Mouse (Mus musculus) liver, embryonic 14.5 days (tissue): ENCODE measurements around the gene Tspan31. TPM values are rescaled to one million over a fixed set of nuclear protein-coding genes. Genes with fewer than 3 reads are reported as not detected.

Source experiments
- ATAC-seq: fragments of 200-750 bp; cut with Nextera tagmentation; 2 replicates; pipeline ENCODE4 v1.8.0; 2017; ENCODE audit warnings: moderate number of reproducible peaks, mild to moderate bottlenecking, moderate library complexity; ENCODE audit not compliant: insufficient read depth
- DNase-seq, 3 experiments: peaks; one replicate each; pipeline ENCODE4 v3.0.0-alpha.2; 2012 to 2013; ENCODE audit warnings: low read depth in 3 of 3, low spot score in 3 of 3
- H3K27ac ChIP-seq: fragments of 300-500 bp; sonication (generic); 2 replicates; pipeline ENCODE4 v1.5.1; 2014; ENCODE audit warnings: moderate library complexity, mild to moderate bottlenecking, control low read depth, inconsistent platforms
- H3K27me3 ChIP-seq: fragments of 300-500 bp; sonication (generic); 2 replicates; pipeline ENCODE4 v1.6.1; 2014; ENCODE audit warnings: mild to moderate bottlenecking, low read length, moderate library complexity; ENCODE audit not compliant: control insufficient read depth, insufficient read depth
- H3K36me3 ChIP-seq: fragments of 300-500 bp; sonication (generic); replicated peaks from 2 replicates; pipeline ENCODE4 v1.6.1; 2014; ENCODE audit warnings: low read depth; ENCODE audit not compliant: control insufficient read depth, insufficient read depth
- H3K4me1 ChIP-seq, 2 experiments: fragments of 200-500 bp in 1 of 2; fragments of 300-500 bp in 1 of 2; sonication (generic) in 1 of 2; replicated peaks; 2 replicates each; pipeline ENCODE4 v1.6.1; 2012 to 2014; ENCODE audit warnings: antibody characterized with exemption in 1 of 2, inconsistent platforms in 1 of 2, low read length in 1 of 2; ENCODE audit not compliant: control insufficient read depth in 2 of 2, insufficient read depth in 2 of 2
- H3K4me2 ChIP-seq: fragments of 300-500 bp; sonication (generic); 2 replicates; pipeline ENCODE4 v1.6.1; 2014; ENCODE audit warnings: low read depth, mild to moderate bottlenecking, control low read depth, moderate library complexity
- H3K4me3 ChIP-seq, 2 experiments: fragments of 200-500 bp in 1 of 2; fragments of 300-500 bp in 1 of 2; sonication (generic) in 1 of 2; 2 replicates each; pipeline ENCODE4 v1.5.1; 2012 to 2014; ENCODE audit warnings: low read depth in 2 of 2, low read length in 2 of 2, mild to moderate bottlenecking in 2 of 2, control low read depth in 1 of 2, inconsistent platforms in 1 of 2, moderate library complexity in 1 of 2; ENCODE audit not compliant: insufficient read depth in 1 of 2
- H3K9ac ChIP-seq: fragments of 300-500 bp; sonication (generic); replicated peaks from 2 replicates; pipeline ENCODE4 v1.6.1; 2014; ENCODE audit warnings: mild to moderate bottlenecking, control low read depth, moderate library complexity
- H3K9me3 ChIP-seq: fragments of 300-500 bp; sonication (generic); 2 replicates; pipeline ENCODE4 v1.6.1; 2016; ENCODE audit warnings: low read length, mixed read lengths; ENCODE audit not compliant: control insufficient read depth
- CTCF ChIP-seq: IDR thresholded peaks from 2 replicates; pipeline ENCODE4 v1.5.1; 2016; ENCODE audit warnings: antibody characterized with exemption, low read depth, control low read depth
- EP300 ChIP-seq: IDR thresholded peaks from 2 replicates; pipeline ENCODE4 v1.6.1; 2016; ENCODE audit warnings: antibody characterized with exemption, low read depth
- WGBS: fragments of 180-500 bp; shearing (Covaris S2); extraction: QIAGEN DNeasy Blood & Tissue Kit; methylation state at CpG from one replicate; pipeline ENCODE4 v1.1.7; 2014; ENCODE audit not compliant: insufficient replicate concordance; 5-methylcytosine and 5-hydroxymethylcytosine counted together
- polyA plus RNA-seq, 2 experiments: library from polyadenylated mRNA; depleted of rRNA in 1 of 2; stranded (reverse) in 1 of 2; unstranded in 1 of 2; fragments of >200 nt; fragmentation: Nextera tagmentation in 1 of 2; extraction: Ambion mirVana in 1 of 2; gene quantifications; 2 replicates each; pipeline versions ENCODE4 v1.2.1 to v1.2.3; 2012 to 2014

Gene Tspan31
- polyA plus RNA-seq, 2 experiments: 18.9 to 35.8 TPM

DNA sequence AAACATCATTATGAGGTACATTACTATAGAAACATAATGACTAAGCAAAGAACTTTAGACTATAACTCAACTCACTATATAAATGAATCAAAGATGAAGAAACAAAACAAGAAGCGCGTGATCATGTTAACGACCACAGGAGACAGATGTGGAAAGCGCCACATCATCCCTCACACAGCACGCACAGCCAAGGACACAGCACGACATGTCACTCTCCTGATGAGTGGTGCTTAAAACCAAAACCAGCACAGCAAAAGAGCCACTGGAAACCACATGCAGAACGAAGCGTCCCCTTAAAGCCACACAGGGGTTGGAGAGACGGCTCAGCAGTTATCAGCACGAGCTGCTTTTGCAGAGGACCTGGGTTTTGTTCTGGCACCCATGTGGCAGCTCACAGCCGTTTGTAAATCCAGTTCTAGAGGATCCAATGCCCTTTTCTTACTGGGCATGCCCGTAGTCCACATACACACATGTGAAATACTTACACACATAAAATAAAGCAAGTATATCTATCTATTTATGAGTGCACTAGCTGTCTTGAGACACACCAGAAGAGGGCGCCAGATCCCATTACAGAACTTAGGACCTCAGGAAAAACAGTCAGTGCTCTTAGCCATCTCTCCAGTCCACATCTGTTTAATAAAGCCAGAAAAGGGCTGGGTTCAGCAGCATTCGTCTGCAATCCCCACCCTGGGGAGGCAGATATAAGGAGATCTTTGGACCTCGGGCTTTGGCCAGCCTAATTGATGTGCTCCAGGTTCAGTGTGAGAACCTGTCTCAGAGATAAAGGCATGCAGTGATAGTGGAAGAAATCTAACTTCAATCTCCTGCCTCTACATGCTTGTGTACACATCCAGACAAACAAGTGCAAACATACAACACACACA lies 41.2 kb upstream of the Tspan31 start:
- WGBS: 63% methylated on average over 15 of the region's 15 CpGs
- Histone ChIP-seq H3K9me3 (no peaks in the 10 kb centered on the region), H3K4me2 (no peak overlapping the region), H3K4me3 (no peak overlapping the region), H3K27ac (no peak overlapping the region), H3K27me3 (no peaks in the 10 kb centered on the region), H3K9ac (no peak overlapping the region), H3K4me1 (peaks cover 11 to 16% of the 10 kb centered on the region in 2 experiments), H3K36me3 (peaks cover 5% of the 10 kb centered on the region)
- TF ChIP-seq EP300 (no peak), CTCF (peak; percentile 40)
- DNase-seq (no peak), ATAC-seq (no peak)

DNA sequence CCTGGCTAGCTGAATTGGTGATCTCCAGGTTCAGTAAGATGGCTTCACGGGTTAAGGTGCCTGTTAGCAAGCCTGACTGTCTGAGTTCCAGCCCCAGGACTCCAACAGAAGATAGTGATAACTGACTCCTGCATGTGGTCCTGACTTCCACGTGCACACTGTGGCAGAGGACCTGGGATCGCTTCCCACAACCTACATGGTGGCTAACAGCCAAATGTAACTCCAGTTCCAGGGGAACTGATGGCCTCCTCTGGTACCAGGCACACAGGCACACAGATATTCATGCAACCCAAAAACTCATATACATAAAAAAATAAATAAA lies 38.2 kb upstream of the Tspan31 start:
- no peaks in the 10 kb centered on the region for H3K36me3 ChIP-seq
- peak; percentile 59 for ATAC-seq
- no peak overlapping the region; the same call in 1 of the 2 replicates for H3K4me2 ChIP-seq
- WGBS: 15% methylated on average over 3 of the region's 3 CpGs
- H3K9me3 ChIP-seq: no peaks in the 10 kb centered on the region
- peaks cover 11 to 23% of the 10 kb centered on the region in 2 experiments for H3K4me1 ChIP-seq
- DNase-seq: no peak
- no peak for TF ChIP-seq EP300
- TF ChIP-seq CTCF: no peak
- H3K9ac ChIP-seq: no peak overlapping the region
- no peak overlapping the region for H3K4me3 ChIP-seq
- H3K27me3 ChIP-seq: no peaks in the 10 kb centered on the region
- H3K27ac ChIP-seq: peak overlapping the region; percentile 39; the same call in 1 of the 2 replicates

DNA sequence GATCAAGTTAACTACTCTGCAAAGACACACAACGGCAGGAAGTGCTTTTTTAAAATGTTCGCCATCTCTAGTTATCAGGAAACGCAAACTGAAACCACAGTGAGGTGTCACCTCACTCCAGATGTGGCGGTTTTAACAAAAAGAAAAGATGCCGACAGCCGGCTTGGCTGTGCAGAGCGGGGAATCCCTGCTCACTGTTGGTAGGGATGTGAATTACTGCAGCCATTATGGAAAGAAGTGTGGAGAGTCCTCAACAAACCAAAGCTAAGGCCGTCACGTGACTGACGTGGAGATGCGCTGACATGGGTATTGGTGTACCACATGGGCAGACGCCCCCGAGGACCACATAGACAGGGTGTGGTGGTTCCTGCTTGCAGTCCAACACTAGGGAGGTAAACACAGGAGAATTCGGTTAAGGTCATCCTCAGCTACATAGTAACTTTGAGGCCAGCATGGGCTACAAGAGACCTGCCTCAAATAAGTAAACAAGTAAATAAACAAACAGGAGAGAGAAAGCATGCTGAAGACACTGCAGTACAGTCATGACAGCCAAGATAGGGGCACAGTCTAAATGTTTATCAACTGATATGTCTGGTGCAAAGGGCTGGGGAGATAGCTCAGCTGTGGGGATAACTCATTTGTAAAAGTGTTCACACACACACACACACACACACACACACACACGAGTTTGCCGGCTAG lies 37.6 kb upstream of the Tspan31 start:
- peak; percentile 80 for ATAC-seq
- TF ChIP-seq CTCF (no peak), EP300 (peak; percentile 57)

DNA sequence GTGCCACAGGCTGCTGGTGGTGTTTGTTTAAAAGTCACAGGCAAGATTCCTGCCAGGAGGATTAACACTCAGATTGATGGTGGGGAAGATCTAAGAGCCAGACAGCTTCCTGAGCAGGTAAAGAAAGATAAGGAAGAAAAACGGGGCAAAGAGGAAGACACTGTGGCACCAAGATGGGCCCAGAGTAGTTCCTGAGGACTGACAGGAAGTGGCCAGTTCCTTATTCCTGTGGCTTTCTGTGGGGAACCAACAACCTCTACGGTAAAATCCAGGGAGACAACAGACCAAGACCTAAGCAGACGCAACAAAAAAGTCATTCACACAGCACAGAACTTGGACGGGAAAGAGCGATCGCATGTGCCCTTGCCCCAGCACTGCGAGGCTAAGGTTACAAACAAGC lies 33.6 kb upstream of the Tspan31 start:
- Histone ChIP-seq H3K4me2 (no peak overlapping the region), H3K4me3 (no peak overlapping the region)

More for the DNA sequence above, 37.6 kb upstream of the Tspan31 start:
- H3K9ac ChIP-seq: no peak overlapping the region
- H3K4me3 ChIP-seq: no peak overlapping the region
- peak overlapping the region; percentile 35 for H3K4me2 ChIP-seq
- DNase-seq: no peak
- H3K27ac ChIP-seq: peak overlapping the region; percentile 39; the same call in 1 of the 2 replicates
- H3K27me3 ChIP-seq: no peaks in the 10 kb centered on the region
- peaks cover 11 to 23% of the 10 kb centered on the region in 2 experiments for H3K4me1 ChIP-seq
- H3K9me3 ChIP-seq: no peaks in the 10 kb centered on the region
- 19% methylated on average over 16 of the region's 16 CpGs for WGBS
- H3K36me3 ChIP-seq: no peaks in the 10 kb centered on the region

DNA sequence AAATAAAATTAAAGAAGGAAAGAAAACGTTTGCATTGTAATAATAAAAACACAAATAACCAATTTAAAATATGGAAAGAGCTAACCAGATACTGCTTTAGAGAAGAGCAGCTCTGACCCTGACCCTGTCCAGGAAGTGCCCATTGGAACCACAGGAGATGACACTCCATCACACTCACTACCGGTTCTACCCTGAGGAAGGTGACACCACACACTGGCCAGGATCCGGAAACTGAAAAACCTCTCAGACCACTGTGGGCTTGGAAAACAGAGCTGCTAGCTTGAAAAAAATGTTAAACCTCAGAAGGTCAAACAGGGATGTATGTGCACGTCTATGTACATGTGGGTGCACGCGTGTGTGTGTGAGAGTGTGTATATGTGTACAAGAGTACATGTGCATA lies 31.1 kb upstream of the Tspan31 start:
- 54% methylated on average over 6 of the region's 6 CpGs for WGBS
- ATAC-seq (no peak), DNase-seq (no peak)
- Histone ChIP-seq H3K27ac (no peak overlapping the region), H3K9me3 (no peaks in the 10 kb centered on the region), H3K27me3 (no peaks in the 10 kb centered on the region), H3K9ac (no peak overlapping the region), H3K36me3 (peaks cover 3% of the 10 kb centered on the region), H3K4me2 (no peak overlapping the region), H3K4me1 (peaks cover 7 to 20% of the 10 kb centered on the region in 2 experiments), H3K4me3 (no peak overlapping the region)
- TF ChIP-seq CTCF: no peak
- no peak for TF ChIP-seq EP300

More for the DNA sequence above, 33.6 kb upstream of the Tspan31 start:
- Histone ChIP-seq H3K27me3 (no peaks in the 10 kb centered on the region), H3K27ac (no peak overlapping the region), H3K9me3 (no peaks in the 10 kb centered on the region), H3K4me1 (peaks cover 19 to 34% of the 10 kb centered on the region in 2 experiments), H3K36me3 (no peaks in the 10 kb centered on the region; the same call in none of the 2 replicates), H3K9ac (no peak overlapping the region)
- no peak for DNase-seq
- 27% methylated on average over 7 of the region's 7 CpGs for WGBS
- no peak for ATAC-seq
- no peak for TF ChIP-seq CTCF
- no peak for TF ChIP-seq EP300
